Mouse (Mus musculus) intestine, embryonic 15.5 days (tissue): ENCODE measurements at regions not wholly inside any gene's neighbourhood (a gene's known extent, or its start where the extent isn't known, plus 50 kb on each side); places are given as distances from the start of the nearest gene placed in this dataset.
A peak's percentile ranks its signal among the peaks of the same experiment; 100 is the strongest.

ENCODE experiments used
- ATAC-seq: fragments of 200-750 bp; cut with Nextera tagmentation; 2 replicates; pipeline ENCODE4 v1.8.0; 2017; ENCODE audit warnings: moderate TSS enrichment, moderate library complexity
- H3K27ac ChIP-seq: fragments of 300-500 bp; sonication (generic); 2 replicates; pipeline ENCODE4 v1.5.1; 2015; ENCODE audit warnings: mild to moderate bottlenecking, inconsistent platforms
- H3K27me3 ChIP-seq: fragments of 300-500 bp; sonication (generic); replicated peaks from 2 replicates; pipeline ENCODE4 v1.6.1; 2015; ENCODE audit warnings: inconsistent platforms
- H3K36me3 ChIP-seq: fragments of 300-500 bp; sonication (generic); 2 replicates; pipeline ENCODE4 v1.6.1; 2015; ENCODE audit warnings: inconsistent platforms
- H3K4me1 ChIP-seq: fragments of 300-500 bp; sonication (generic); replicated peaks from 2 replicates; pipeline ENCODE4 v1.6.1; 2015; ENCODE audit warnings: inconsistent platforms
- H3K4me2 ChIP-seq: fragments of 300-500 bp; sonication (generic); replicated peaks from 2 replicates; pipeline ENCODE4 v1.6.1; 2015; ENCODE audit warnings: mild to moderate bottlenecking, inconsistent platforms
- H3K4me3 ChIP-seq: fragments of 300-500 bp; sonication (generic); replicated peaks from 2 replicates; pipeline ENCODE4 v1.5.1; 2015; ENCODE audit warnings: inconsistent platforms
- H3K9ac ChIP-seq: fragments of 300-500 bp; sonication (generic); 2 replicates; pipeline ENCODE4 v1.6.1; 2015; ENCODE audit warnings: inconsistent platforms
- H3K9me3 ChIP-seq: fragments of 300-500 bp; sonication (generic); 2 replicates; pipeline ENCODE4 v1.6.1; 2016; ENCODE audit warnings: inconsistent platforms
- WGBS: fragments of 180-500 bp; shearing (Covaris S2); methylation state at CpG from one replicate; pipeline ENCODE4 v1.1.7; 2015; 5-methylcytosine and 5-hydroxymethylcytosine counted together

GRCm38 (mm10) chr12:71625115-71625514, 205.8 kb upstream of the Daam1 start:
- 58% methylated on average over 4 of the region's 4 CpGs for WGBS
- H3K4me1 ChIP-seq = peaks cover 15% of the 10 kb centered on the region
- H3K27me3 ChIP-seq = no peaks in the 10 kb centered on the region
- H3K4me2 ChIP-seq = no peak overlapping the region
- H3K27ac ChIP-seq = no peak overlapping the region
- H3K36me3 ChIP-seq = no peaks in the 10 kb centered on the region
- no peak for ATAC-seq
- H3K9ac ChIP-seq = no peak overlapping the region
- H3K4me3 ChIP-seq = no peak overlapping the region
- no peaks in the 10 kb centered on the region for H3K9me3 ChIP-seq

GRCm38 (mm10) chr12:71626801-71627200, 204.1 kb upstream of the Daam1 start:
- H3K4me1 ChIP-seq = peaks cover 15% of the 10 kb centered on the region
- no peaks in the 10 kb centered on the region for H3K9me3 ChIP-seq
- no peak overlapping the region for H3K9ac ChIP-seq
- H3K4me2 ChIP-seq = no peak overlapping the region
- H3K4me3 ChIP-seq = no peak overlapping the region
- ATAC-seq = peak; percentile 87
- H3K36me3 ChIP-seq = no peaks in the 10 kb centered on the region
- peak overlapping the region; percentile 45 for H3K27ac ChIP-seq
- no peaks in the 10 kb centered on the region for H3K27me3 ChIP-seq
- 51% methylated on average over 4 of the region's 4 CpGs for WGBS

GRCm38 (mm10) chr12:71627421-71628339, 203.2 kb upstream of the Daam1 start:
- Histone ChIP-seq H3K27me3 (no peaks in the 10 kb centered on the region), H3K4me1 (peaks cover 15% of the 10 kb centered on the region), H3K9ac (no peak overlapping the region), H3K4me2 (no peak overlapping the region), H3K4me3 (no peak overlapping the region), H3K36me3 (no peaks in the 10 kb centered on the region), H3K9me3 (no peaks in the 10 kb centered on the region), H3K27ac (peak overlapping the region; percentile 45)
- no peak for ATAC-seq
- 49% methylated on average over 17 of the region's 17 CpGs for WGBS

GRCm38 (mm10) chr12:71628340-71628738, 202.5 kb upstream of the Daam1 start:
- 81% methylated on average over 5 of the region's 5 CpGs for WGBS
- no peak for ATAC-seq
- H3K4me2 ChIP-seq = no peak overlapping the region
- H3K4me3 ChIP-seq = no peak overlapping the region
- H3K27me3 ChIP-seq = no peaks in the 10 kb centered on the region
- no peak overlapping the region for H3K27ac ChIP-seq
- no peaks in the 10 kb centered on the region for H3K36me3 ChIP-seq
- no peaks in the 10 kb centered on the region for H3K9me3 ChIP-seq
- peaks cover 15% of the 10 kb centered on the region for H3K4me1 ChIP-seq
- no peak overlapping the region for H3K9ac ChIP-seq

- 83% methylated on average over 10 of the region's 10 CpGs for WGBS
- Histone ChIP-seq H3K4me1 (peaks cover 15% of the 10 kb centered on the region), H3K9me3 (no peaks in the 10 kb centered on the region), H3K4me2 (no peak overlapping the region), H3K27ac (no peak overlapping the region), H3K9ac (no peak overlapping the region), H3K27me3 (no peaks in the 10 kb centered on the region), H3K4me3 (no peak overlapping the region), H3K36me3 (no peaks in the 10 kb centered on the region)
- no peak for ATAC-seq
Measured at GRCm38 (mm10) chr12:71628796-71629195, 202.1 kb upstream of the Daam1 start.

GRCm38 (mm10) chr12:71630386-71630785, 200.5 kb upstream of the Daam1 start:
- Histone ChIP-seq H3K36me3 (no peaks in the 10 kb centered on the region), H3K4me1 (peaks cover 10% of the 10 kb centered on the region), H3K27ac (no peak overlapping the region), H3K9me3 (no peaks in the 10 kb centered on the region), H3K4me3 (no peak overlapping the region), H3K27me3 (no peaks in the 10 kb centered on the region), H3K9ac (no peak overlapping the region), H3K4me2 (no peak overlapping the region)
- ATAC-seq = no peak
- 85% methylated on average over 3 of the region's 3 CpGs for WGBS

GRCm38 (mm10) chr12:71636300-71636699, 194.6 kb upstream of the Daam1 start:
- 89% methylated on average over 6 of the region's 6 CpGs for WGBS

GRCm38 (mm10) chr12:71637248-71637647, 193.6 kb upstream of the Daam1 start:
- no peaks in the 10 kb centered on the region for H3K9me3 ChIP-seq
- H3K27ac ChIP-seq = no peak overlapping the region
- H3K4me3 ChIP-seq = no peak overlapping the region
- H3K4me2 ChIP-seq = no peak overlapping the region
- H3K36me3 ChIP-seq = no peaks in the 10 kb centered on the region
- H3K27me3 ChIP-seq = no peaks in the 10 kb centered on the region
- peaks cover 8% of the 10 kb centered on the region; the same call in 1 of the 2 replicates for H3K4me1 ChIP-seq
- WGBS = 60% methylated on average over 3 of the region's 3 CpGs
- H3K9ac ChIP-seq = no peak overlapping the region
- no peak for ATAC-seq

More at GRCm38 (mm10) chr12:71636300-71636699, 194.6 kb upstream of the Daam1 start:
- Histone ChIP-seq H3K27ac (no peak overlapping the region), H3K27me3 (no peaks in the 10 kb centered on the region), H3K4me3 (no peak overlapping the region), H3K9ac (no peak overlapping the region), H3K4me2 (no peak overlapping the region), H3K4me1 (0 out of 2 replicates have a peak, but pooled peaks cover 7% of the 10 kb centered on the region), H3K36me3 (no peaks in the 10 kb centered on the region), H3K9me3 (no peaks in the 10 kb centered on the region)
- no peak for ATAC-seq

- no peak for ATAC-seq
- Histone ChIP-seq H3K27me3 (no peaks in the 10 kb centered on the region), H3K9ac (no peak overlapping the region), H3K4me1 (peaks cover 11% of the 10 kb centered on the region; the same call in 1 of the 2 replicates), H3K4me3 (no peak overlapping the region), H3K36me3 (no peaks in the 10 kb centered on the region), H3K27ac (no peak overlapping the region), H3K9me3 (no peaks in the 10 kb centered on the region), H3K4me2 (no peak overlapping the region)
- 46% methylated on average over 8 of the region's 8 CpGs for WGBS
Measured at GRCm38 (mm10) chr12:71638246-71638645, 192.6 kb upstream of the Daam1 start.

GRCm38 (mm10) chr12:71640058-71640501, 190.8 kb upstream of the Daam1 start:
- Histone ChIP-seq H3K4me1 (peaks cover 11% of the 10 kb centered on the region; the same call in 1 of the 2 replicates), H3K9me3 (no peaks in the 10 kb centered on the region), H3K27ac (0 out of 2 replicates have a peak overlapping the region, but pooled peaks have one; percentile 9), H3K9ac (no peak overlapping the region), H3K36me3 (no peaks in the 10 kb centered on the region), H3K4me3 (no peak overlapping the region), H3K27me3 (no peaks in the 10 kb centered on the region), H3K4me2 (no peak overlapping the region)
- WGBS = 33% methylated on average over 10 of the region's 10 CpGs
- peak; percentile 31; the same call in 1 of the 2 replicates for ATAC-seq

- Histone ChIP-seq H3K36me3 (no peaks in the 10 kb centered on the region), H3K9me3 (no peaks in the 10 kb centered on the region), H3K9ac (no peak overlapping the region), H3K4me1 (peaks cover 13% of the 10 kb centered on the region; the same call in 1 of the 2 replicates), H3K27me3 (no peaks in the 10 kb centered on the region), H3K4me3 (no peak overlapping the region), H3K4me2 (no peak overlapping the region), H3K27ac (no peak overlapping the region)
- 69% methylated on average over 2 of the region's 2 CpGs for WGBS
- ATAC-seq = no peak
Measured at GRCm38 (mm10) chr12:71641486-71641885, 189.4 kb upstream of the Daam1 start.

GRCm38 (mm10) chr12:71642797-71643337, 188.0 kb upstream of the Daam1 start:
- no peak overlapping the region for H3K27ac ChIP-seq
- no peak overlapping the region for H3K4me2 ChIP-seq
- H3K9me3 ChIP-seq = no peaks in the 10 kb centered on the region
- no peaks in the 10 kb centered on the region for H3K27me3 ChIP-seq
- ATAC-seq = no peak
- H3K4me3 ChIP-seq = no peak overlapping the region
- H3K4me1 ChIP-seq = peaks cover 13% of the 10 kb centered on the region; the same call in 1 of the 2 replicates
- H3K9ac ChIP-seq = no peak overlapping the region
- WGBS = 52% methylated on average over 8 of the region's 8 CpGs
- H3K36me3 ChIP-seq = no peaks in the 10 kb centered on the region
